Mouse (Mus musculus) G1E (cell line): ENCODE data around the gene Gzmm.

Source experiments
- CTCF ChIP-seq: IDR thresholded peaks from 2 replicates; pipeline ENCODE4 v1.5.1; 2012; ENCODE audit warnings: low read depth, low read length, inconsistent platforms, mixed read lengths
- GATA1 ChIP-seq: IDR thresholded peaks from 2 replicates; pipeline ENCODE4 v1.6.1; 2012; ENCODE audit warnings: borderline replicate concordance, low read length, inconsistent platforms, mixed read lengths
- GATA2 ChIP-seq: IDR thresholded peaks from 2 replicates; pipeline ENCODE4 v1.6.1; 2012; ENCODE audit warnings: low read depth, low read length, inconsistent platforms, borderline replicate concordance
- POLR2AphosphoS5 ChIP-seq: IDR thresholded peaks from 2 replicates; pipeline ENCODE4 v1.6.1; 2012; ENCODE audit warnings: low read depth, low read length, inconsistent platforms; ENCODE audit not compliant: insufficient replicate concordance
- TAL1 ChIP-seq: conservative IDR thresholded peaks from 2 replicates; pipeline ENCODE4 v1.6.1; 2012; ENCODE audit warnings: low read depth, low read length, inconsistent platforms, mixed read lengths

DNA sequence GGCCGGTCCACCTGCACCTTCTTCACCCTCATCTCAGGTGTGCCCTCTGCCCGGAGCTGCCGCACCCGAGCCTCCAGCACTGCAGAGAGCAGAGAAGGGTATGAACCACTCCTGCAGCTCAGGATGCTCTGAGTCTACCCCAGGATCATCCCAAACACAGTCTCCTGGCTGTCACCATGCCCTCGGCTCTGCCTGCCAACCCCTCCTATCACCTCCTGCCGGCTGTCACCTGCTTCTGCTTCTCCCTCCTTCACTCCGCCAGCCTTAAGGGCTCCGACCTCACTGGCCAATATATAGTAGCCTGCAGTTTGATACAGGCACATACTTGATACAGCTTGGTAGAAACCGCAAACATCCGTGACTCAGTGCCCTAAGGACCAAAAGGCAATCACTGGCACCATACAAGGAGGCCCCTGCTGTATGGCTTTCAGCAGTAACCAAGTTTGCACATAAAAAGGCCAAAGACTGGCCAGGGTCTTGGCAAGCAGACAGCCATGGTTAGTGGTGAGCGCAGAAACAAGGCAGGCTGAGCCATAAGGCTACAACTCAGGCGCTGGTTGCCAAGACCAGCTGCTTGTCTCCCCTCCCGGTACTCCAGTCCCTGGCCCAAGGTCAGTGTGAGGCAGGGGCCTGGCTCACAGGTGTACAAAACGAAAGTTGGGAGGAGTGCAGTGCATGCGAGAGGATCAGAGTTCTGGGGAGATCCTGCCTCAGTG lies 55.0 kb downstream of the Gzmm start:
- no peak for TF ChIP-seq CTCF
- no peak for TF ChIP-seq GATA1
- TF ChIP-seq TAL1 = no peak
- TF ChIP-seq GATA2 = no peak
- no peak for TF ChIP-seq POLR2AphosphoS5
